Mouse (Mus musculus) C2C12 (cell line): ENCODE measurements around the gene Plin3. TPM values are rescaled to one million over a fixed set of nuclear protein-coding genes. Genes with fewer than 3 reads are reported as not detected.

ENCODE experiments used
- H3K27me3 ChIP-seq: one replicate; pipeline ENCODE4 v1.6.1; 2011; ENCODE audit not compliant: control insufficient read depth, insufficient read depth, insufficient read length
- H3K36me3 ChIP-seq: one replicate; pipeline ENCODE4 v1.6.1; 2011; ENCODE audit not compliant: control insufficient read depth, insufficient read depth
- H3K4me3 ChIP-seq: one replicate; pipeline ENCODE4 v1.5.1; 2011; ENCODE audit warnings: mild to moderate bottlenecking, control low read depth; ENCODE audit not compliant: poor library complexity, insufficient read depth, severe bottlenecking
- H3K79me2 ChIP-seq: one replicate; pipeline ENCODE4 v1.6.1; 2011; ENCODE audit not compliant: control insufficient read depth, insufficient read depth
- H3K79me3 ChIP-seq: one replicate; pipeline ENCODE4 v1.6.1; 2011; ENCODE audit warnings: low read depth, control low read depth
- H3ac ChIP-seq: one replicate; pipeline ENCODE3; 2011; ENCODE audit warnings: low read depth; ENCODE audit not compliant: control insufficient read depth, insufficient read length
- CEBPB ChIP-seq: IDR thresholded peaks from one replicate; pipeline ENCODE4 v1.6.1; 2011; ENCODE audit warnings: low read depth, mild to moderate bottlenecking, control low read depth, moderate library complexity
- CTCF ChIP-seq: IDR thresholded peaks from one replicate; pipeline ENCODE4 v1.5.1; 2011; ENCODE audit not compliant: control insufficient read depth, insufficient read depth, insufficient read length
- FOSL1 ChIP-seq: IDR thresholded peaks from one replicate; pipeline ENCODE4 v1.8.0; 2011; ENCODE audit warnings: mild to moderate bottlenecking, low read length; ENCODE audit not compliant: poor library complexity, insufficient read depth, severe bottlenecking
- MAX ChIP-seq: IDR thresholded peaks from one replicate; pipeline ENCODE4 v1.6.1; 2011; ENCODE audit warnings: mild to moderate bottlenecking, control low read depth
- MYOD1 ChIP-seq: IDR thresholded peaks from one replicate; pipeline ENCODE4 v1.6.1; 2011; ENCODE audit warnings: low read depth; ENCODE audit not compliant: control insufficient read depth, insufficient read length
- MYOG ChIP-seq: IDR thresholded peaks from one replicate; pipeline ENCODE4 v1.6.1; 2011; ENCODE audit not compliant: control insufficient read depth, insufficient read length; ENCODE audit errors: extremely low read depth
- USF1 ChIP-seq: IDR thresholded peaks from one replicate; pipeline ENCODE4 v1.6.1; 2011; ENCODE audit warnings: low read depth, mild to moderate bottlenecking, control low read depth, moderate library complexity
- polyA plus RNA-seq: library from polyadenylated mRNA; unstranded; fragments of >200 nt; fragmentation: generic; extraction: Trizol; gene quantifications from one replicate; pipeline ENCODE4 v1.2.1, GENCODE M21; 2012; ENCODE audit warnings: missing spikeins

The Plin3 gene
- polyA plus RNA-seq, 1 experiment = 27.5 TPM

DNA sequence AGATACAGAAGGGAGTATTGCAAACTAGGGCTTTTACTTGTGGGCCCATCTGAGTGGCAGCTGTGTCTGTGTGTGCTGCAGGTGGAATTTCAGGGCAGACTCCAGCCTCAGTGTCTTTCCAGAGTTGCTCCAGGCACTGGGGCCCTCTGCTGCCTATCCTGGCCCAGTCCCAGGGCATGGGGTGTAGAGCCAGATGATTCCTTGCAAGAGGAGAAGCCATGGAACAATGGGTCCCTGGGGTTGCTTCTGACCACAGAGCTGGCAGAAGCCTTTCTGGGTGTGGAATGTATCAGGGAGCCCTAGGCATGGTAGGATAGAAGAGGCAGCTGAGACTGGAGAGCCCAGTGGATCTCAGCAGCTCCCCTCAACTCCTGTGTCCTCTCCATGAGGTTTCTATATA is 38.6 kb upstream of the Plin3 start:
- no peak for TF ChIP-seq USF1
- Histone ChIP-seq H3ac (no peak overlapping the region), H3K36me3 (no peaks in the 10 kb centered on the region), H3K79me3 (peaks cover 4% of the 10 kb centered on the region), H3K4me3 (no peak overlapping the region), H3K27me3 (no peaks in the 10 kb centered on the region), H3K79me2 (peaks cover 39% of the 10 kb centered on the region)

- Histone ChIP-seq H3K4me3 (no peak overlapping the region), H3K27me3 (no peaks in the 10 kb centered on the region), H3K79me3 (peaks cover 4% of the 10 kb centered on the region), H3K79me2 (peaks cover 39% of the 10 kb centered on the region), H3K36me3 (no peaks in the 10 kb centered on the region), H3ac (no peak overlapping the region)
- no peak for TF ChIP-seq MYOG
- TF ChIP-seq MAX = no peak
- no peak for TF ChIP-seq CEBPB
- no peak for TF ChIP-seq CTCF
- TF ChIP-seq USF1 = no peak
- no peak for TF ChIP-seq MYOD1
- no peak for TF ChIP-seq FOSL1
Observed at GRCm38 (mm10) chr17:56330345-56330744, 37.7 kb upstream of the Plin3 start.

DNA sequence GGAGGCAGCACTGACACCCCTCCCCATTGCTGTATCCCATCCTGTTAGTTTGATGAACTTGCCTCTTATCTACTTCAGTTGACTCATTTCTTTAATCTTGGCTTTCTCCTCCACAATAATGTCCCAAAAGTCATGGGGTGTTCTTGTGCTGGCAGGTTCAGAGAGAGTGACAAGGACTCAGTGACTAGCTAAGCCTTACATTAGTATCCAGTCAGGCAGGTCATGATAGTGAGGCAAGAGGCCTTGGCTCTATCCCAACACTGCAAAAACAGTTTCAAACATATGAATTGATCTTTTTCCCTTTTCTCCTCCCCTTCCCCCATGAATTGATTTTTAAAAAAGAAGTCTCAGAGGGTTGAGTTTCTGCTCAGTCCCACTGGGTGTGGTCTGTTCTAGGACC is 36.6 kb upstream of the Plin3 start:
- peaks cover 39% of the 10 kb centered on the region for H3K79me2 ChIP-seq
- H3K4me3 ChIP-seq = no peak overlapping the region
- TF ChIP-seq MAX (no peak), CTCF (no peak), MYOG (no peak), CEBPB (no peak), USF1 (no peak), MYOD1 (no peak)
- no peaks in the 10 kb centered on the region for H3K27me3 ChIP-seq
- no peaks in the 10 kb centered on the region for H3K36me3 ChIP-seq
- peaks cover 4% of the 10 kb centered on the region for H3K79me3 ChIP-seq
- no peak overlapping the region for H3ac ChIP-seq

DNA sequence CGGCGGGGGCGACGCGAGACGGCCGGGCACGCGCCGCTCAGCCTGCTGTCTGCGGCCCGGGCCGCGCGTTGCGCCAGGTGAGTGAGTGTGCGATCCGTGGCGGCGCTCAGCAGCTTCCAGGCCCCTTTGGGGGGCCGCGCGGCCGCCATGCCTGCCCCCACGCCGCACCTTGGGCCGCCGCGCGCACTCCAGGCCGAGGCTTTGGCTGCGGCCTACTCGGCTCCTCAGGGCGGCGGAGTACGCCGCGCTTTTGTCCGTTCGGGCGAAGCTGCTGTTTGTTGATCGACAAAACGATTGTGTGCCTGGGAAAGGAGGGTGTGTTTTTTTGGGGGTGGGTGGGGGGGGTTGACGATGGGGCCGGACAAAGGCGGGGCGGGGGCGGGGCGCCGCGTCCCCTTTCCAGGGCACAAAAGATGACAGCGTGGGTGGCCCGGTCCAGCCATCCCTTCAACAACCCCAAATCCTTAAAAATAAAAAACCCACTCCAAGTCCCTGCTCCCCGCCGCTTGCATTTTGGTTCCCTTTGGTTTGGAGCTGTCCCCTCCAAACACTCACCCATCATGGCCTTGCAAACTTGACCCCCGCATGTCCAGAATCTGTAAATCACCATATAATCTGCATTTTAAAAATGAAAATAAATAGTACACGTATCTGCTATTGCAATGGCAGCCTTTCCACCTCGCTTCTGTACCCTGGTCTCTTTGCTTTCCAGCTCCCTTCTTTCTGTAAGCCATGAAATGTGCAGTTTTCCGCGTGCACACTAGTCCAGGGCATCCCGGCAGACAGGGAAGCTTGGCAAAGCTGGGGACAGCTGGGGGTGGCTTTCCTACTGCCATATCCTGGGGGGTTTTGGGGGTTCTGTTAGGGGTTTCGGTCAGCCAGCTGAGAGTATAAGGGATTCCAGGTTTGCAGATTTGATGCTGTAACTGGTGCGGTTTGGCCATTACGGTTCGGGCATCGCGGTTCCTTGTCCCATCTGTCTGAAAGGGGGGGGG is 33.8 kb upstream of the Plin3 start:
- H3K36me3 ChIP-seq = peaks cover 13% of the 10 kb centered on the region
- peak overlapping the region; percentile 82 for H3ac ChIP-seq
- H3K27me3 ChIP-seq = no peaks in the 10 kb centered on the region
- H3K79me2 ChIP-seq = peaks cover 25% of the 10 kb centered on the region
- peaks cover 4% of the 10 kb centered on the region for H3K79me3 ChIP-seq
- TF ChIP-seq USF1 (no peak), MAX (no peak), CEBPB (no peak), CTCF (no peak), MYOG (no peak), FOSL1 (no peak), MYOD1 (no peak)
- H3K4me3 ChIP-seq = peak overlapping the region; percentile 46

GRCm38 (mm10) chr17:56325450-56326152 is 32.9 kb upstream of the Plin3 start, which contains the start of gene Kdm4b:
Gene Kdm4b, plus strand, starts transcription at chr17:56326062.
- peak within 1 kb of the TSS; percentile 46 for H3K4me3 ChIP-seq
- H3K36me3 ChIP-seq = peaks cover 19% of the 10 kb centered on the region
- H3ac ChIP-seq = peak within 1 kb of the TSS; percentile 82
- peaks cover 4% of the 10 kb centered on the region for H3K79me3 ChIP-seq
- H3K27me3 ChIP-seq = no peaks in the 10 kb centered on the region
- TF ChIP-seq USF1 (peak; percentile 91), CEBPB (no peak), CTCF (no peak), MAX (peak; percentile 83)
- peaks cover 25% of the 10 kb centered on the region for H3K79me2 ChIP-seq

DNA sequence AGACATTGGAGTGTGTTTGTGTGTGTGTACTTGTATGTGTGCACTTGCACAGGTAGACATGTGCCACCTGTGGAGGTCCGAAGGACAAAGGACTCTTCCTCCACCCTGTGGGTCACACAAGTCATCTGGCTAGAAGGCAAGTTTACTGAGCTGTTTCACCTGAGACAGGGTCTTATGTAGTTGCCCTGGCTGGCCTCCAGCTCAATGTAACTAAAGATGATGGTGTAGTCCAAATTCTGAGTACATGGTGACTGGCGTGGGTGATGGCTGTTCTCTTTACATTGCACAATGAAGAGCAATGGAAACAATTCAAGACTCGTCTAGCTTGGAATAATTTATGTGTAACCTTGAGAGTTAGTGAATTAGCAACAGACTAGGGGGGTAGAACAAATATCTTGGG is 31.7 kb upstream of the Plin3 start:
- H3K27me3 ChIP-seq = no peaks in the 10 kb centered on the region
- TF ChIP-seq MAX (no peak), FOSL1 (no peak), MYOD1 (no peak), USF1 (no peak), CEBPB (no peak), CTCF (no peak), MYOG (no peak)
- H3ac ChIP-seq = no peak overlapping the region
- H3K79me3 ChIP-seq = peaks cover 4% of the 10 kb centered on the region
- H3K36me3 ChIP-seq = peaks cover 31% of the 10 kb centered on the region
- no peak overlapping the region for H3K4me3 ChIP-seq
- H3K79me2 ChIP-seq = peaks cover 23% of the 10 kb centered on the region
